Mouse (Mus musculus) intestine, embryonic 16.5 days (tissue): Measurements from ENCODE around the gene Gcdh. TPM values are rescaled to one million over a fixed set of nuclear protein-coding genes. Genes with fewer than 3 reads are reported as not detected.
"Not testable (repeated sequence)": the region's sequence is repeated elsewhere in the genome, so short reads cannot be mapped to it uniquely, and the experiment has no call there.

Experiments used
- ATAC-seq: fragments of 200-750 bp; cut with Nextera tagmentation; 2 replicates; pipeline ENCODE4 v1.8.0; 2017; ENCODE audit warnings: moderate TSS enrichment, moderate library complexity
- H3K27ac ChIP-seq: fragments of 300-500 bp; sonication (generic); 2 replicates; pipeline ENCODE4 v1.5.1; 2014; ENCODE audit warnings: mild to moderate bottlenecking, low read length
- H3K27me3 ChIP-seq: fragments of 300-500 bp; sonication (generic); replicated peaks from 2 replicates; pipeline ENCODE4 v1.6.1; 2014; ENCODE audit warnings: low read length, control low read depth, mixed read lengths; ENCODE audit not compliant: control insufficient read depth, insufficient read depth
- H3K36me3 ChIP-seq: fragments of 300-500 bp; sonication (generic); 2 replicates; pipeline ENCODE4 v1.6.1; 2014; ENCODE audit warnings: low read length, control low read depth; ENCODE audit not compliant: control insufficient read depth, insufficient read depth
- H3K4me1 ChIP-seq: fragments of 300-500 bp; sonication (generic); 2 replicates; pipeline ENCODE4 v1.6.1; 2014; ENCODE audit warnings: low read length, control low read depth, mixed read lengths; ENCODE audit not compliant: control insufficient read depth, insufficient read depth
- H3K4me2 ChIP-seq: fragments of 300-500 bp; sonication (generic); 2 replicates; pipeline ENCODE4 v1.6.1; 2014; ENCODE audit warnings: low read depth, low read length, control low read depth
- H3K4me3 ChIP-seq: fragments of 300-500 bp; sonication (generic); 2 replicates; pipeline ENCODE4 v1.5.1; 2014; ENCODE audit warnings: mild to moderate bottlenecking, low read length
- H3K9ac ChIP-seq: fragments of 300-500 bp; sonication (generic); 2 replicates; pipeline ENCODE4 v1.6.1; 2014; ENCODE audit warnings: low read depth, low read length
- H3K9me3 ChIP-seq: fragments of 300-500 bp; sonication (generic); 2 replicates; pipeline ENCODE4 v1.6.1; 2016; ENCODE audit warnings: low read length, control low read depth; ENCODE audit not compliant: control insufficient read depth
- WGBS: fragments of 180-500 bp; shearing (Covaris S2); extraction: QIAGEN DNeasy Blood & Tissue Kit; methylation state at CpG from one replicate; pipeline ENCODE4 v1.1.7; 2014; 5-methylcytosine and 5-hydroxymethylcytosine counted together
- polyA plus RNA-seq: library from polyadenylated mRNA; unstranded; fragments of >200 nt; fragmentation: Nextera tagmentation; extraction: Ambion mirVana; gene quantifications from 2 replicates; pipeline ENCODE4 v1.2.1, GENCODE M21; 2015

The Gcdh gene
- polyA plus RNA-seq, 1 experiment from 2014 or later, result 53.3 TPM

GRCm38 (mm10) chr8:84912895-84913501 is 19.3 kb upstream of the Gcdh start:
- H3K27ac ChIP-seq, result no peak overlapping the region
- H3K9ac ChIP-seq, result peak overlapping the region; percentile 64
- H3K36me3 ChIP-seq, result no peaks in the 10 kb centered on the region
- H3K9me3 ChIP-seq, result peaks cover 4% of the 10 kb centered on the region; the same call in 1 of the 2 replicates
- ATAC-seq, result peak; percentile 77
- peak overlapping the region; percentile 87 for H3K4me2 ChIP-seq
- H3K4me3 ChIP-seq, result peak overlapping the region; percentile 53
- peaks cover 25% of the 10 kb centered on the region for H3K27me3 ChIP-seq
- 1% methylated on average over 55 of the region's 55 CpGs for WGBS
- H3K4me1 ChIP-seq, result peaks cover 11% of the 10 kb centered on the region; the same call in 1 of the 2 replicates

DNA sequence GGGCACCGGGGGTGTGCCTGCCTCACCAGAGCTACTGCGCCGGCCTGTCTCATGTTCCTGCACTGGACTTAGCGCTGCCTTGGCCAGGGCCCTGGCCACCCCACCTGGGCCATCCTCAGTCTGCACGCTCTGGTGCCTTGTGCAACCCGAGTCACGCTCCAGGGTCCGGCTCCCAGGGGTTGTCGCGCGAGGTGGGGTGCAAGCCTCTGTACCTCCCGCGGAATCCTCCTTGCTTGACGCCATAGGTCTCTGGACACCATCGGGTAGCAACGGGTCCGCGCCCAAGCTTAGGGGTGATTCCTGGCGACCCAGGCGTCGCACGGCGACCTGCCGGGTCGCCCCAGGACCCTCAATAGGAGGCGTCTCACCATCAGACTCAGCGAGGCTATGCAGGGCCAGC is 18.7 kb upstream of the Gcdh start:
- H3K4me3 ChIP-seq, result peak overlapping the region; percentile 53
- H3K9ac ChIP-seq, result peak overlapping the region; percentile 64
- no peak for ATAC-seq
- H3K4me2 ChIP-seq, result peak overlapping the region; percentile 87
- no peak overlapping the region for H3K27ac ChIP-seq
- peaks cover 25% of the 10 kb centered on the region for H3K27me3 ChIP-seq
- no peaks in the 10 kb centered on the region for H3K36me3 ChIP-seq
- peaks cover 4% of the 10 kb centered on the region; the same call in 1 of the 2 replicates for H3K9me3 ChIP-seq
- WGBS, result 26% methylated on average over 27 of the region's 27 CpGs
- peaks cover 11% of the 10 kb centered on the region; the same call in 1 of the 2 replicates for H3K4me1 ChIP-seq

- H3K27ac ChIP-seq, result no peak overlapping the region
- H3K9me3 ChIP-seq, result peaks cover 4% of the 10 kb centered on the region; the same call in 1 of the 2 replicates
- no peak overlapping the region for H3K4me3 ChIP-seq
- H3K36me3 ChIP-seq, result no peaks in the 10 kb centered on the region
- no peak overlapping the region for H3K9ac ChIP-seq
- peaks cover 25% of the 10 kb centered on the region for H3K27me3 ChIP-seq
- peaks cover 11% of the 10 kb centered on the region; the same call in 1 of the 2 replicates for H3K4me1 ChIP-seq
- 88% methylated on average over 9 of the region's 9 CpGs for WGBS
- no peak for ATAC-seq
- no peak overlapping the region for H3K4me2 ChIP-seq
Observed at GRCm38 (mm10) chr8:84911854-84912253, 18.1 kb upstream of the Gcdh start.

GRCm38 (mm10) chr8:84910551-84910950 is 16.8 kb upstream of the Gcdh start:
- 87% methylated on average over 6 of the region's 6 CpGs for WGBS
- H3K36me3 ChIP-seq, result no peaks in the 10 kb centered on the region
- H3K27ac ChIP-seq, result no peak overlapping the region
- H3K9me3 ChIP-seq, result peaks cover 4% of the 10 kb centered on the region; the same call in 1 of the 2 replicates
- ATAC-seq, result no peak
- no peak overlapping the region for H3K9ac ChIP-seq
- H3K4me2 ChIP-seq, result no peak overlapping the region
- H3K4me3 ChIP-seq, result no peak overlapping the region
- H3K4me1 ChIP-seq, result peaks cover 11% of the 10 kb centered on the region; the same call in 1 of the 2 replicates
- H3K27me3 ChIP-seq, result peaks cover 23% of the 10 kb centered on the region

- Histone ChIP-seq H3K9me3 (peaks cover 4% of the 10 kb centered on the region; the same call in 1 of the 2 replicates), H3K27me3 (peaks cover 23% of the 10 kb centered on the region), H3K9ac (no peak overlapping the region), H3K27ac (no peak overlapping the region), H3K4me1 (peaks cover 11% of the 10 kb centered on the region; the same call in 1 of the 2 replicates), H3K4me2 (no peak overlapping the region), H3K4me3 (no peak overlapping the region), H3K36me3 (no peaks in the 10 kb centered on the region)
- WGBS, result 69% methylated on average over 5 of the region's 5 CpGs
- ATAC-seq, result no peak
Observed at GRCm38 (mm10) chr8:84909949-84910348, 16.2 kb upstream of the Gcdh start.

GRCm38 (mm10) chr8:84909162-84909767 is 15.5 kb upstream of the Gcdh start:
- Histone ChIP-seq H3K27ac (no peak overlapping the region), H3K9ac (peak overlapping the region; percentile 73), H3K4me2 (peak overlapping the region; percentile 93), H3K36me3 (no peaks in the 10 kb centered on the region), H3K4me1 (peaks cover 11% of the 10 kb centered on the region; the same call in 1 of the 2 replicates), H3K4me3 (peak overlapping the region; percentile 66), H3K9me3 (peaks cover 4% of the 10 kb centered on the region; the same call in 1 of the 2 replicates), H3K27me3 (peaks cover 23% of the 10 kb centered on the region)
- 51% methylated on average over 20 of the region's 20 CpGs for WGBS
- ATAC-seq, result no peak

DNA sequence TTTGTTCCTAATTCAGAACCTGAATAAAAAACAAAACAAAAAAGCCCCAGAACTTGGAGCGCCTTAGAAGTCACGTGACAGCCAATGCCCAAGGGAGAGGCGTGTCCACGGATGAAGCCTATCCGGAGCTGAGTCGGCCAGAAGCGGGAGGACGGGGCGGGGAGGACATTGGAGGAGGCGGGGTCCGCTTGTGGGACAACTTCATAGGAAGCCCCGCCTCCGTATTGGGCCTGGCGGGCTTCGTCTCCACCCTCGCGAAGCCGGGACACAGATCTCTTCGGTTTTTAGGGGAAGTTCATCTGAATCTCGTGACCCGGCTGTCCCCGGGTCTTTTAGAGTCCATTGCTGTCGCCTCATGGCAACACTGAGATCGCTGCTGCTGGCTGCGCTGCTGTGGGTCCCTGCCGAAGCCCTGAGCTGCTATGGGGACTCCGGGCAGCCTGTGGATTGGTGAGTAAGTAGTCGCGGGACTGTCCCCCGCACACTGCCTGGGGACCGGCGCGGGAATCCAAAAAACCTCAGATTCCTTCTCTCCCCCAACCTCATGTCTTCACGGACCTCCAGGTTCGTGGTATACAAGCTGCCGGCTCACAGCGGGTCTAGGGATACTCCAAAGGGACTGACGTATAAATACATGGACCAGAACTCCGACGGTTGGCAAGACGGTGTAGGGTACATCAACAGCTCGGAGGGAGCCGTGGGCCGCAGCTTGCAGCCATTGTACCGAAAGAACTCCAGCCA is 14.9 kb upstream of the Gcdh start, which contains the start of gene Dnase2a:
Gene Dnase2a, plus strand, starts transcription at position 140 of the 741 bp plus-strand sequence.
- H3K4me3 ChIP-seq, result peak within 1 kb of the TSS; percentile 66
- H3K9ac ChIP-seq, result peak within 1 kb of the TSS; percentile 73
- no peak within 1 kb of the TSS for H3K27ac ChIP-seq
- H3K36me3 ChIP-seq, result no peaks in the 10 kb centered on the region
- H3K27me3 ChIP-seq, result peaks cover 23% of the 10 kb centered on the region
- ATAC-seq, result peak; percentile 91
- peak within 1 kb of the TSS; percentile 93 for H3K4me2 ChIP-seq
- 1% methylated on average over 45 of the region's 45 CpGs for WGBS
- peaks cover 11% of the 10 kb centered on the region; the same call in 1 of the 2 replicates for H3K4me1 ChIP-seq
- no peaks in the 10 kb centered on the region for H3K9me3 ChIP-seq

GRCm38 (mm10) chr8:84907979-84908378 is 14.3 kb upstream of the Gcdh start:
- not testable (repeated sequence) for ATAC-seq, H3K4me1 ChIP-seq, H3K9me3 ChIP-seq, H3K27ac ChIP-seq, H3K36me3 ChIP-seq
- peaks cover 20% of the 10 kb centered on the region for H3K27me3 ChIP-seq
- peak overlapping the region; percentile 66 for H3K4me3 ChIP-seq
- WGBS, result 22% methylated on average over 7 of the region's 7 CpGs
- peak overlapping the region; percentile 93 for H3K4me2 ChIP-seq
- 0 out of 2 replicates have a peak overlapping the region, but pooled peaks have one; percentile 40 for H3K9ac ChIP-seq

DNA sequence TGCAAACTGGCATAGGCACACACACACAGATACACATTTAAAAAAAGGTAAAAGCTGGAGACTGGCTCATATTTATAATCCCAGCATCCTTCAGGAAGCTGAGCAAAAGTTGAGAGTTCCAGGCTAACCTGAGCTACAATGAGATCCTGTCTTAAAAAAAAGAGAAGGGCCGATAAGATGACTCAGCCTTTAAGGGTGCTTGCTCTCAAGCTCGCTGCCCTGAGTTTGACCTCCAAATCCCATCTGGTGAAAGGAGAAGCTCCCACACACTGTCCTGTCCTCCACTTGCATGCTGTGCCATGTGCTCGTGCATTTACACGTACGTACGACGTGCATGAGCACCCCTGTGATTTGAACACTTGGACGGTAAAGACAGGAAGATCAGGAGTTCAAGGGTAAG is 13.8 kb upstream of the Gcdh start:
- Histone ChIP-seq H3K9ac (no peak overlapping the region), H3K4me1 (peaks cover 5% of the 10 kb centered on the region; the same call in 1 of the 2 replicates), H3K4me3 (no peak overlapping the region), H3K27ac (no peak overlapping the region), H3K36me3 (no peaks in the 10 kb centered on the region), H3K4me2 (no peak overlapping the region), H3K9me3 (no peaks in the 10 kb centered on the region), H3K27me3 (peaks cover 15% of the 10 kb centered on the region)
- ATAC-seq, result no peak
- 78% methylated on average over 8 of the region's 8 CpGs for WGBS
